Mouse (Mus musculus) duodenum, adult 2 months (tissue): ENCODE measurements around the gene Tnfsf15. TPM values are rescaled to one million over a fixed set of nuclear protein-coding genes. Genes with fewer than 3 reads are reported as not detected.

Experiments
- polyA plus RNA-seq: library from polyadenylated mRNA; depleted of rRNA; stranded (reverse); fragments of >200 nt; gene quantifications from 2 replicates; pipeline ENCODE4 v1.2.3, GENCODE M21; 2012; ENCODE audit warnings: low replicate concordance; rRNA removed

The Tnfsf15 gene
- 0.05 and 0.17 TPM in 2 replicates for polyA plus RNA-seq

GRCm38 (mm10) chr4:63744693-63745171, at the start of gene Tnfsf15:
Gene Tnfsf15, minus strand, starts transcription at chr4:63745113.

Other genes starting within 250 kb of the Tnfsf15 start
- 16.1 and 30.1 TPM in 2 replicates for gene Whrn, start 249.1 kb downstream of the Tnfsf15 start, polyA plus RNA-seq
- gene Atp6v1g1, start 200.3 kb downstream of the Tnfsf15 start, polyA plus RNA-seq = 12.3 and 12.4 TPM in 2 replicates
- gene Tmem268, start 186.3 kb downstream of the Tnfsf15 start, polyA plus RNA-seq = 5.7 and 7.8 TPM in 2 replicates
- not detected in 2 replicates for gene Gm11213, start 139.9 kb downstream of the Tnfsf15 start, polyA plus RNA-seq
- not detected in 2 replicates for gene Tex48, start 122.7 kb downstream of the Tnfsf15 start, polyA plus RNA-seq
- not detected in 2 replicates for gene Gm11214, start 81.7 kb downstream of the Tnfsf15 start, polyA plus RNA-seq
- gene Tnfsf8, start 116.2 kb upstream of the Tnfsf15 start, polyA plus RNA-seq = 0.02 and 0.11 TPM in 2 replicates